Mouse (Mus musculus) macrophage (primary cell): ENCODE measurements around the gene Cep97. TPM values are rescaled to one million over a fixed set of nuclear protein-coding genes. Genes with fewer than 3 reads are reported as not detected.
"Not testable (repeated sequence)": the region's sequence is repeated elsewhere in the genome, so short reads cannot be mapped to it uniquely, and the experiment has no call there.

Experiments used
- H3K27ac ChIP-seq: fragments of 350-480 bp; formaldehyde crosslinking; 2 replicates; pipeline ENCODE4 v1.9.0; 2021
- H3K36me3 ChIP-seq: fragments of 350-480 bp; formaldehyde crosslinking; 2 replicates; pipeline ENCODE4 v1.9.0; 2021; ENCODE audit errors: inconsistent target
- H3K4me3 ChIP-seq: fragments of 350-480 bp; formaldehyde crosslinking; 2 replicates; pipeline ENCODE4 v1.9.0; 2021; ENCODE audit errors: inconsistent target
- H3K79me2 ChIP-seq: fragments of 350-480 bp; formaldehyde crosslinking; 2 replicates; pipeline ENCODE4 v1.9.0; 2021; ENCODE audit errors: inconsistent target
- WGBS: methylation state at CpG from one replicate; pipeline ENCODE4 v1.1.7; 2026; ENCODE audit warnings: inconsistent platforms; ENCODE audit not compliant: missing documents; 5-methylcytosine and 5-hydroxymethylcytosine counted together
- polyA plus RNA-seq: library from polyadenylated mRNA; stranded (reverse); fragments of 250-400 nt; gene quantifications from 3 replicates; pipeline ENCODE4 v1.2.4, GENCODE M21; 2018; ENCODE audit warnings: inconsistent platforms

Cep97 gene
- polyA plus RNA-seq, 1 experiment from 2014 or later: 1.5 TPM

- WGBS: 88% methylated on average over 3 of the region's 3 CpGs
- H3K79me2 ChIP-seq: no peaks in the 10 kb centered on the region
- H3K4me3 ChIP-seq: no peak overlapping the region
- no peak overlapping the region for H3K27ac ChIP-seq
- no peaks in the 10 kb centered on the region for H3K36me3 ChIP-seq
Measured at GRCm38 (mm10) chr16:55888584-55888960, 46.1 kb downstream of the Cep97 start.

DNA sequence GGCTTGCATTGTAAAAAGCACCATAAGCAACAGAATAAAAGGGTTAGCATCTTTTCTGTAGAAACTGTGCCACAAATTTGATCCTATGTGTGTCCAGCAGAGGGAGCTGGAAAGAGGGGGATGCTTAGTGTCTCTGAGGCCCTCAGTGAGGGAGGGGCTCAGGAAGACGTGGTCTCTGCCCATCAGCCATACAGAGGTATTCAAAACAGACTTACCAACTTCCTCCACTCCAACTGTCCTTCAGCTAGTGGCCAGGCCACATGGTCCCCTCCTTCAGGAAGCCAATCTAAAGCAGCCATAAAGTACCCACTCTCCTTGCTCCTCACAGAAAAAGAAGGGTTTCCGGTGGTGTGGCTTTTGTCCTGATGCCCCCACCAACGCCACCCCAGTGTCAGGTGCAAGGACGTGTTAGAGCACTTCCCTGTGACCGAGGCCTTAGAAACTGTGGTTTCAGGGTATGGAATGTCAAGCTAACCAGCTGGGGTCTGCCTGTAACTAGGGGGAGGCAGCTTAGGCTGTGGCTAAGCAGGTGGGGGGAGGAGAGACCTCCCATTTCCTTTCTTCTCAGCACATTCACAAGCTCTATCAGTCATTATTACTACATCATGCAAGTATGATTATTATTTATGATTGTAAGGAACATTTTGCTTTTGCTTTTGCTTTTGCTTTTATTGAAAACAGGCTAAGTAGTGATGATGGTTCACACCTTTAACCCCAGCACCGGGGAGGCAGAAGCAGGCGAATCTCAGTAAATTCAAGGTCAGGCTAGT, 46.7 kb downstream of the Cep97 start:
- Histone ChIP-seq H3K79me2 (no peaks in the 10 kb centered on the region), H3K36me3 (no peaks in the 10 kb centered on the region), H3K4me3 (no peak overlapping the region), H3K27ac (no peak overlapping the region)
- 24% methylated on average over 7 of the region's 7 CpGs for WGBS

DNA sequence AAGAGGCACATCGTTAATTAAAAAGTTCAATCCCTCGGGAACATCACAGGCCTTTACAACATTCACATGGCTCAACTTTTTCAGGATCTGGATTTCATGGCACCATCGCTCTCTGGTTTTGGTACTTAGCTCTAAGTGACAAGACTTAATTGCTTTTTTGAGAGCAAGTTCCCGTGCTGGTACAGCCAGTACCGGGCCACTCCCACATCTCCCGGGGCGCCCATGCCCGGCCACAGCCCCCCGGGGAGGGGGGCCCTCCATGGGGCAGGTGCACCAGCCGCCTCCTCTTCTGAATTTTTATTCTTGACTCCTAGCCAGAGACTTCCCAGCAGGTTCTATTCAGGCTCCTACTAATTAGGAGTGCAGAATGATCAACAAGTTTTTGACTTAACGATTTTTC, 50.4 kb downstream of the Cep97 start:
- 87% methylated on average over 11 of the region's 11 CpGs for WGBS
- Histone ChIP-seq H3K36me3 (no peaks in the 10 kb centered on the region), H3K27ac (no peak overlapping the region), H3K79me2 (no peaks in the 10 kb centered on the region), H3K4me3 (no peak overlapping the region)

GRCm38 (mm10) chr16:55876025-55876424, 58.6 kb downstream of the Cep97 start:
- H3K27ac ChIP-seq: no peak overlapping the region
- no peaks in the 10 kb centered on the region for H3K79me2 ChIP-seq
- H3K36me3 ChIP-seq: no peaks in the 10 kb centered on the region
- H3K4me3 ChIP-seq: no peak overlapping the region
- WGBS: 76% methylated on average over 6 of the region's 6 CpGs

DNA sequence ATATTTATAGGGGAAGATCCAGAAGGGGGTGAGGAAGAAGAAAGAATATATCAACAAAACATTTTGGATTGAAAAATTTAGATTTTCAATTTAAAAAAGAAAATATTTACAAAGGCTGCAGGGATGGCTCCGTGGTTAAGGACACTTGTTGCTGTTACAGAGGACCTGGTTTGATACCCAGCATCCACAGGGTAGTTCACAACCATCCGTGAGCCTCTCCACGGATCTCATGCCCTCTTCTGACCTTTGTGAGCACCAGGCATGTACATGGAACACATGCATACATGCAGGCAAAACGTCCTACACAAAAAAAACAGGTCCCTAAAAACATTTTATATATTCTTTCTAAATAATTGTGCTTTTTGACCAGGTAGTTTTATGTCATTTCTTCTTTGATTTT, 70.8 kb downstream of the Cep97 start:
- H3K36me3 ChIP-seq: no peaks in the 10 kb centered on the region
- 49% methylated on average over 3 of the region's 4 CpGs for WGBS

GRCm38 (mm10) chr16:55863149-55863815, 71.4 kb downstream of the Cep97 start:
- no peaks in the 10 kb centered on the region for H3K79me2 ChIP-seq
- no peak overlapping the region for H3K4me3 ChIP-seq
- H3K27ac ChIP-seq: no peak overlapping the region
- H3K36me3 ChIP-seq: no peaks in the 10 kb centered on the region
- 17% methylated on average over 6 of the region's 7 CpGs for WGBS

More for the DNA sequence above, 70.8 kb downstream of the Cep97 start:
- Histone ChIP-seq H3K27ac (no peak overlapping the region), H3K79me2 (no peaks in the 10 kb centered on the region), H3K4me3 (no peak overlapping the region)

DNA sequence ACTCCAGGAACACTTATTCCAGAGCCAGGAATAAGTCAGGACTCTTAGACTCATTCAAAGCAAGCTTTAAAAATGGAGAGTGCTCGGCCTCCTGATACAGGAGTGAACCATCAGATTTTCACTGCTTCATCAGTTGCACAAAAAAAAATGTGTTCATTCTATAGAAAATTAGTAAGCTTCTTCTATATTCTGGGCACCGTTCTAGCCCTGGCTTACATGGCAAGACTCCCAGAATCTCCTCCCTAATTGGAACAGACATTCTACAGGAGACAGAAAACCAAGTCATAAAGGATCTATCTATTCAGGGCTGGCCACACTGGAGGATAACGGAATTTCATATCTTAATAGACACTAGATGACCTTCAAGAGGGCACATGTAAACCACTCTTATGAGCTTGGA, 73.6 kb downstream of the Cep97 start:
- H3K36me3 ChIP-seq: no peaks in the 10 kb centered on the region
- no peaks in the 10 kb centered on the region for H3K79me2 ChIP-seq
- WGBS: 96% methylated on average over 3 of the region's 3 CpGs
- H3K27ac ChIP-seq: no peak overlapping the region
- H3K4me3 ChIP-seq: no peak overlapping the region

GRCm38 (mm10) chr16:55859421-55859820, 75.2 kb downstream of the Cep97 start:
- not testable (repeated sequence) for H3K4me3 ChIP-seq, H3K79me2 ChIP-seq, H3K36me3 ChIP-seq, H3K27ac ChIP-seq
- 96% methylated on average over 4 of the region's 4 CpGs for WGBS

GRCm38 (mm10) chr16:55858465-55858864, 76.2 kb downstream of the Cep97 start:
- no peak overlapping the region for H3K27ac ChIP-seq
- no peaks in the 10 kb centered on the region for H3K36me3 ChIP-seq
- 68% methylated on average over 6 of the region's 6 CpGs for WGBS
- H3K79me2 ChIP-seq: no peaks in the 10 kb centered on the region
- H3K4me3 ChIP-seq: no peak overlapping the region

DNA sequence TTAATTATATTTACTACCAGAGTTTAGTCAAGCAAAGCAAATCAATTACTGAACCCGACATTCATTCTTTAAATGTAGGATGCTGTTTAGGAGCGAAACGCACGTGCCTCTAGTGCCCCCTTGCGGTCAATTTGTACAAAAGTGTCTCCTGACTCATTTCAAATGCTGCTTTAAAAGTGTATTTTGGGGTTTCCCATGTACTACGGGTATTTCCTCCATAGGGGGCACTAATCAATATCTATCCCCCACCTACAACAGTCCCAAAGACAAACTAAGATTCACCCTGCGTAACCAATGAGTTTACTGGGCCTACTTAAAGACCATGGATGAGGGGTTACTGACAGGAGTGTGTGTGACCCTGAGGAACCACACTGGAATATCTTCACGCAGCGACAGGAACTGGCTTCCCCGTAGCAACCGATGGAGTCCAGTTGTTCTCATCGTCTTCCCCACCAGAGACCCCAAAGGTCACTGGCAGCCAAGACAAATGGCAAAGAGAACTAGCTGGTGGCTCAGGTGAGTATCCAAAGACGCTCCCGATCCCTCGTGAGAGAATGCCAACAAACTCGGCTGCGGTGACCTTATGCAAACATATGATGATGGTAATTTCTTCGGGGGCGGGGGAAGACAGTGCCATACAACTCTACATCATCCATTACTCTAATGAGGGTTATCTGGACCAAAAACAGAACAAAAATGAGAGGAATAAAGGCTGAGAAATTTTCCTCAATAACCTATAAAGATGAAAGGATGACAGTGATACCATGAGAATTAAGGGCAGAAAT, 81.5 kb downstream of the Cep97 start:
- Histone ChIP-seq H3K27ac (no peak overlapping the region), H3K36me3 (no peaks in the 10 kb centered on the region), H3K4me3 (no peak overlapping the region), H3K79me2 (no peaks in the 10 kb centered on the region)
- 62% methylated on average over 18 of the region's 19 CpGs for WGBS

DNA sequence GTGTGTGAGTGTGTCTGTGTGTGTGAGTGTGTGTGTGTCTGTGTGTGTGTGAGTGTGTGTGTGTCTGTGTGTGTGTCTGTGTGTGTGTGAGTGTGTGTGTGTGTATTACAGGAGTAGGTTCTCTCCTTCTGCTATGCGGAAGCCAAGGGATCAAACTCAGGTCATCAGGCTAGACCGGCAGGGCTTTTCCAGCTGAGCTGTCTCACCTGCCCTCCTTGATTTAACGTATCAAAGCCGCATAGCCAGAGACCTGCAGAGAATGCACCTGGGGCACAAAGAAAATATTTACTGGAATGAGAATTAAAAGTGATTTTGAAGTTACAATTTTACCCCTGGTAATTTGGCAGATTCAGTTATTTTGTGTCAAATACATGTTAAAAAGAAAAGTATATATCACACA, 82.1 kb downstream of the Cep97 start:
- Histone ChIP-seq H3K4me3 (no peak overlapping the region), H3K27ac (no peak overlapping the region), H3K79me2 (no peaks in the 10 kb centered on the region), H3K36me3 (no peaks in the 10 kb centered on the region)
- 86% methylated on average over 4 of the region's 4 CpGs for WGBS

DNA sequence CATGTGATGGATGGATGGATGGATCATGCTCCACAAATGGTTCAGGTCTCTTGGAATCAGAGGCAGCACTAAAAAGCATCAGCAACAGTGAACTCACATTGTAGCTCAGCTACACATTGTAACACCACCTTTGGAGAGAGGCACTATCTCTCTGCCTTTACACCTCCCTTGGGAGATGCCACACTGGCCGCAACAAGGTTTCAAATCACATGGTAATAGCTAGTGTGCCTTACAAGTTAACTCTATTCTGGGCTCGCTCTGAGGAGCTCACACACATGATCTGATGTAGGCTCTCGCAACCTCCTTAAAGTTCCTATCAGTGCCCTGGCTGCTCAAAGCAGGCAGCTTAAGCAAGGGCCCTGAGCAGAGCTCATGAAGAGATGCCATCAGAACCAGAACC, 84.2 kb downstream of the Cep97 start:
- H3K4me3 ChIP-seq: no peak overlapping the region
- no peak overlapping the region for H3K27ac ChIP-seq
- no peaks in the 10 kb centered on the region for H3K36me3 ChIP-seq
- H3K79me2 ChIP-seq: no peaks in the 10 kb centered on the region
- 94% methylated on average over 3 of the region's 3 CpGs for WGBS
